Mouse (Mus musculus): ENCODE results near the gene Slc17a9. TPM values are rescaled to one million over a fixed set of nuclear protein-coding genes. Genes with fewer than 3 reads are reported as not detected.

The Slc17a9 gene
- polyA plus RNA-seq, 1 experiment, result 0.13 TPM

DNA sequence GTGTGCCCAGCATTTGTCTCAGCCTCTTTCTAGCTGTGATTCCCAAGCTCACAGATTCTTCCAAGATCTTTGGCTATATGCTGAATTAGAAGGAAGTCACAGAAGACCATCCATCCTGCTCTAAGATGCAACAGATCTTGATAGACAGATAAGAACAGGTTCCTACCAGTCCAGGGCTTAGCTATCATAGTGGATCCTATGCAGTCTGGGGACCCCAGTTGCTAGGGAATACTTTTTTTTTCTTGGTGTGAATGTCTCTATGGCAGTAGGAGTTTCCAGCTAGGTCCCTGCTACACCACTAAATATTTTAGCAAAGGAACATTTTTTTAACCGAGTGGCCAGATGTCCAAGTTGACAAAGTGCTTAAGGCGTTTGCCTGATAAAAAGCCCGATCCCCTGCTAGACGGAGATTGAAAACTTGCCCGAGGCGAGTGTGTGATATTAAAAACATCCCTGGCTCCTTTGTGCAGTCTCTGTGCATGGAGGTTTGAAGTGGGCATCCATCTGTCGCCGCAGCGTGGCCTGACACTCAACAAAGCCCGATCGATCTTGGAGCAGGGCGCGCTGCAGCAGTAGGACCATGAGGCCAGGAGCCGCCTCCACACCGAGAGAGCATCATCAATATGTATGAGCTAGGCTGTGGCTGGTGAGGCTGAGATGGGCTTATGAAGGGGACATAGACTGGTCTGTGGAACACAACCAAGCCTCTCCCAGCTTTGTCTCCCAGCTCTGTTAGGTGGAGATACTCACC lies 33.6 kb downstream of the Slc17a9 start:
- H3K27me3 ChIP-seq (ENCODE audit: control insufficient read depth), result no peaks in the 10 kb centered on the region; the same call in 1 of the 2 replicates
- H3K4me3 ChIP-seq (replicated peaks), result no peak overlapping the region
- no peaks in the 10 kb centered on the region for H3K9me3 ChIP-seq (ENCODE audit: control insufficient read depth, low read length)
- H3K4me1 ChIP-seq (ENCODE audit: control insufficient read depth), result no peaks in the 10 kb centered on the region
- no peak for TF ChIP-seq GATA1 (IDR thresholded peaks at IDR 0.05; ENCODE audit: low read length)
- TF ChIP-seq TAL1 (IDR thresholded peaks at IDR 0.05; ENCODE audit: low read length), result no peak
- H3K36me3 ChIP-seq (ENCODE audit: control insufficient read depth), result no peaks in the 10 kb centered on the region

DNA sequence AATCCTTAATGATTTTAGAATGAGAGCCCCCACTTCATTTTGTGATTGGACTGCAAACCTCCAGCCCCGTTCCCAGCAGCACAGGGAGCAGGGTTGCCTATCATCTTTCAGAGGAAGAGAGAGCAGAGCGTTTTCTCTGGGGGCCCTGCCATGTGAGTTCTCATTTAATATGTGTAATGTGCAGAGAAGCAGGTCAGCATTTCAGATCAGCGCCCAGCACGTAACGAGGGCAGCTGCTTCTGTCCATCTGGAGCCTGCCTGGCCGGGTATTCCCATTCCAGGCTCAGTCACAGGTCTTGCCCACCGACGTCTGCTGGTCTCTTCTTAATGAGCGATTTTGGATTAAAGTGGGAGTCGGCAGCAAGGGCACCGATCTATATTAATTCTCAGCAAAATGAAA lies 39.9 kb downstream of the Slc17a9 start:
- no peak for TF ChIP-seq GATA1 (IDR thresholded peaks at IDR 0.05; ENCODE audit: low read length)
- TF ChIP-seq TAL1 (IDR thresholded peaks at IDR 0.05; ENCODE audit: low read length), result no peak
- H3K9me3 ChIP-seq (ENCODE audit: control insufficient read depth, low read length), result no peaks in the 10 kb centered on the region
- H3K27me3 ChIP-seq (ENCODE audit: control insufficient read depth), result no peaks in the 10 kb centered on the region; the same call in 1 of the 2 replicates

DNA sequence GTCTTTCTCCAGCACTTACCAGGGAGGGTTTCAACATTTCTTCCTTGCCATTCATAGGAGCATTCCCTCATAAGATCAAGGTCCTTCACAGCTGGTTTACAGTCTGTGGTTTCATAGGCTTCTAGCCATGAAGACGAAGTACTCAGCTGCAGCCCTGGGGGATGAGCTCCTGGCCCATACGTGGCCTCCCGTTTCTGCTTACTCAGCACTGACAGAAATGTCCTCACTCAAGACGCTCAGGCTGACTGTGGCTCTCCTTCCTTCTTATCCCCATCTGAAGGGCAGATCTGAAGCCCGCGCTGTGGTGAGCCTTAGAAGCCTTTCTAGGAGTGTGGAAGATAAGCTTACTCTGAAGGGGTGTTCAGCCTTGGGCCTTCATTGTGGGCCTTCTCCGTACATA lies 40.6 kb downstream of the Slc17a9 start:
- no peaks in the 10 kb centered on the region for H3K36me3 ChIP-seq (ENCODE audit: control insufficient read depth)
- H3K4me3 ChIP-seq (replicated peaks), result no peak overlapping the region
- H3K4me1 ChIP-seq (ENCODE audit: control insufficient read depth), result no peaks in the 10 kb centered on the region
- no peak for TF ChIP-seq TAL1 (IDR thresholded peaks at IDR 0.05; ENCODE audit: low read length)
- TF ChIP-seq GATA1 (IDR thresholded peaks at IDR 0.05; ENCODE audit: low read length), result no peak
- no peaks in the 10 kb centered on the region for H3K9me3 ChIP-seq (ENCODE audit: control insufficient read depth, low read length)
- no peaks in the 10 kb centered on the region; the same call in 1 of the 2 replicates for H3K27me3 ChIP-seq (ENCODE audit: control insufficient read depth)

More for the DNA sequence above, 39.9 kb downstream of the Slc17a9 start:
- no peak overlapping the region for H3K4me3 ChIP-seq (replicated peaks)
- no peaks in the 10 kb centered on the region for H3K36me3 ChIP-seq (ENCODE audit: control insufficient read depth)
- H3K4me1 ChIP-seq (ENCODE audit: control insufficient read depth), result no peaks in the 10 kb centered on the region

DNA sequence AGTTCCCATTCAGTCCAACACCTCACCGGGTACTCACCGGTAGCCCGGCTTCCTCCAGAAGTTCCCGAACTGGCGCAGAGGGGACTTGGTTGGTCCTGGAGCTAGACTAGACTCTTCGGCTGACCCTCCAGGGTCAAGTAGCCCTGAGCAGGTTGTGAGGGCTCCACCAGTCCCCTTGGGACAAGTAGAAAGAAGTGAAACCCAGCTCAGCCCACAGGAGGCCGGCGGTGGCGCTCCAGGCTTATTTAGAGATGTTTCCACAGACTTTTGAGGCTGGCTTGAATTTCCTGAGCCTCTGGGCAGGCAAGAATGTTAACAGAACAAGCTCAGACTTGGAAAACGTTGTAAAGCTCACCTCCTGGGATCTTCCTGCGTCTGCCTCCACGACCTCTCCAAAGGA lies 50.2 kb downstream of the Slc17a9 start:
- Histone ChIP-seq H3K4me3 (replicated peaks) (no peak overlapping the region), H3K36me3 (ENCODE audit: control insufficient read depth) (no peaks in the 10 kb centered on the region), H3K27me3 (ENCODE audit: control insufficient read depth) (peaks cover 77% of the 10 kb centered on the region), H3K4me1 (ENCODE audit: control insufficient read depth) (no peaks in the 10 kb centered on the region), H3K9me3 (ENCODE audit: control insufficient read depth, low read length) (no peaks in the 10 kb centered on the region; the same call in 1 of the 2 replicates)
- TF ChIP-seq GATA1 (IDR thresholded peaks at IDR 0.05; ENCODE audit: low read length) (no peak), TAL1 (IDR thresholded peaks at IDR 0.05; ENCODE audit: low read length) (no peak)

DNA sequence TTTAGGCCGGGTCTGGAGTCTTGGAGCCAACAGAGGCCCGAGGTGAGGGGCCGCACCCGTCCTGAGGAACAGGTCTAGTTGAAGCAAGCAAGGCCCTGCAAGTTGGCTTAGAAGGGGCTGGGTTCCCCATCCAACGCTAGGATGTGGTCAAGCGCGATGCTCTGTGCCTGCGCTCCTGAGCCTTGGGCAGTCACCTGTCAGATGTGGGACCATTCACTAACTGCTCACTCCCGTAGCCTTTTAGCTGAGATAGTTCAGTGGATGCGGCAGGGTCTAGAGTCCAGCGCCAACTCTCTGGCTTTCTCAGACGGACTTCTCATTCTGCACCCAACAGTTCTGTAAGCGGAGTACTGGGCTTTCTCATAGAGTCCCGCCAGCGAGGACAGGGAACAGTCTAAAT lies 50.6 kb downstream of the Slc17a9 start:
- H3K4me3 ChIP-seq (replicated peaks), result no peak overlapping the region
- no peaks in the 10 kb centered on the region; the same call in 1 of the 2 replicates for H3K9me3 ChIP-seq (ENCODE audit: control insufficient read depth, low read length)
- no peaks in the 10 kb centered on the region for H3K36me3 ChIP-seq (ENCODE audit: control insufficient read depth)
- no peaks in the 10 kb centered on the region for H3K4me1 ChIP-seq (ENCODE audit: control insufficient read depth)
- TF ChIP-seq TAL1 (IDR thresholded peaks at IDR 0.05; ENCODE audit: low read length), result no peak
- TF ChIP-seq GATA1 (IDR thresholded peaks at IDR 0.05; ENCODE audit: low read length), result no peak
- H3K27me3 ChIP-seq (ENCODE audit: control insufficient read depth), result peaks cover 77% of the 10 kb centered on the region

DNA sequence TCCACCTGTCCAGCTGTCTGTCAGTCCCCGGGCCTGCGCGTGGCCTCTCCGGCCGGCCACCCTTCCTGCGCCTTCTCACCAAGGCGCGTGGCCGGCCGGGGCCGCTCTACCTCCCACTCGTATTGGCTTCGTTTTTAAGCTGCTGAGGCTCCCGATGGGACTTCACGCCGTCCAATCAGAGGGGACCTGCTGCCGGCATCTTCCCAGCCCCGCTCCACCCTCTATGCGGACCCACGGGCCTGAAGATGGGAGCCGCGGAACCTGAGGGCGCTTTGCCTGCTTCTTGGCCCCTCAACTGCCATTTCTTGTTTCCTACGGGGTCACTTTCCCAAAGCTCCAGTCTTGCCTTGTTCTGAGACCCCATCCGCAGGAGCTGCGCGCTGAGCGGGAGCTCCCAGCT lies 51.7 kb downstream of the Slc17a9 start, which contains the start of gene Bhlhe23:
Gene Bhlhe23, minus strand, starts transcription at position 108 of the 400 bp plus-strand sequence.
- TF ChIP-seq TAL1 (IDR thresholded peaks at IDR 0.05; ENCODE audit: low read length) (no peak), GATA1 (IDR thresholded peaks at IDR 0.05; ENCODE audit: low read length) (no peak)
- Histone ChIP-seq H3K4me1 (ENCODE audit: control insufficient read depth) (no peaks in the 10 kb centered on the region), H3K4me3 (replicated peaks) (no peak within 1 kb of the TSS), H3K36me3 (ENCODE audit: control insufficient read depth) (no peaks in the 10 kb centered on the region), H3K27me3 (ENCODE audit: control insufficient read depth) (peaks cover 79% of the 10 kb centered on the region), H3K9me3 (ENCODE audit: control insufficient read depth, low read length) (no peaks in the 10 kb centered on the region; the same call in 1 of the 2 replicates)

DNA sequence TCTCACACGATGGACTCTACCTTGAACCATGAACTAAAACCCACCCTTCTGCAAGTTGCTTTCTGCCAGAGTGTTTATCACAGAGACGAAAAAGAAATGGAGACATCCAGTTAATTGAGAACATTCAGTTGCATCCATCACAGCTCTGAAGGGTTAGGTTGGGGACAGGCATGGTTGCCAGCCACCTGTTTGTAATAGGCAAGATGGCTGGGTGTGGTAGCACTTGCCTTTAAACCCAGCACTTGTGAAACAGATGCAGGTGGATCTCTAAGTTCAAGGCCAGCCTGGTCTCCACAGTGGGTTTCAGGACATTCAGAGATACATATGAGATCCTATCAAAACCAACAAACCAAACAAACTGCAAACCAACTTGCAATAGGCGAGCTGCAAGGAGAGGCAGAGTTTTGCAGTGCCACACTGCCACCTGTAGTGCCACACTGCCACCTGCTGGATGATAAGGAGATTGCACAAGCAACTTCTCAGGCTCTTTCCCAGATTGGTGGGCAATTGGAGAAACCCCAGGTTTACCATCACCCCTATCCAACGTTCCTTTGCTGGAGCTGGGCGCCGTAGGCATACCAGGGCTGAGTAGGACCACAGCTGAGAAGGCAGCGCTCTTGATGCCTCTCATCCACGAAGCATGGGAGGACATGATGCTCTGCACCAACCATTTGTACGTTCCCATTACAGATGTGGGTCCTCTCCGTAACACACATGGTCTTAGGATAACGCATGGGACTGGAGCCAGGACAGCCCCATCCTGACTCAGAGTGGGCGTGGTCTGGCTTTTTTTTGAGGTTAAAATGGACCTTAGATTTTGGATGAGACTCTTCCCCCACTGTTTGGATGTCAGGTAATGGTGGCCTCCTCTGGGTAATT lies 54.4 kb downstream of the Slc17a9 start:
- no peaks in the 10 kb centered on the region for H3K4me1 ChIP-seq (ENCODE audit: control insufficient read depth)
- H3K27me3 ChIP-seq (ENCODE audit: control insufficient read depth), result peaks cover 55% of the 10 kb centered on the region
- TF ChIP-seq TAL1 (IDR thresholded peaks at IDR 0.05; ENCODE audit: low read length), result no peak
- no peak for TF ChIP-seq GATA1 (IDR thresholded peaks at IDR 0.05; ENCODE audit: low read length)
- no peaks in the 10 kb centered on the region for H3K36me3 ChIP-seq (ENCODE audit: control insufficient read depth)
- no peaks in the 10 kb centered on the region; the same call in 1 of the 2 replicates for H3K9me3 ChIP-seq (ENCODE audit: control insufficient read depth, low read length)
- no peak overlapping the region for H3K4me3 ChIP-seq (replicated peaks)

DNA sequence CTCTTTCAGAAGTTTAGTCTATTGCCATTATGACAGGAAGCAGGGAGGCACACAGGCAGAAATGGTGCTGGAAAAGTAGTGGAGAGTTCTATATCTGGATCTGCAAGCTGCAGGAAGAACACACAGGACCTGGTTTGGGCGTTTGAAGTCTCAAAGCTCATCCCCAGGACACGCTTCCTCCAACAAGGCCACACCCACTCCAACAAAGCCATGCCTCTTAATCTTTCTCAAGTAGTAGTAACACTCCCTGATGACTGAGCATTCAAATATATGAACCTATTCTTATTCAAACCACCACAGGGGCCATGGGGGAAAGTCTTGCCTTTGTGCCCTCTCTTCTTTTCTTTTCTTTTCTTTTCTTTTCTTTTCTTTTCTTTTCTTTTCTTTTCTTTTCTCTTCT lies 55.2 kb downstream of the Slc17a9 start:
- Histone ChIP-seq H3K27me3 (ENCODE audit: control insufficient read depth) (peaks cover 47% of the 10 kb centered on the region), H3K9me3 (ENCODE audit: control insufficient read depth, low read length) (no peaks in the 10 kb centered on the region; the same call in 1 of the 2 replicates), H3K4me1 (ENCODE audit: control insufficient read depth) (no peaks in the 10 kb centered on the region), H3K36me3 (ENCODE audit: control insufficient read depth) (no peaks in the 10 kb centered on the region), H3K4me3 (replicated peaks) (no peak overlapping the region)
- no peak for TF ChIP-seq GATA1 (IDR thresholded peaks at IDR 0.05; ENCODE audit: low read length)
- TF ChIP-seq TAL1 (IDR thresholded peaks at IDR 0.05; ENCODE audit: low read length), result no peak

DNA sequence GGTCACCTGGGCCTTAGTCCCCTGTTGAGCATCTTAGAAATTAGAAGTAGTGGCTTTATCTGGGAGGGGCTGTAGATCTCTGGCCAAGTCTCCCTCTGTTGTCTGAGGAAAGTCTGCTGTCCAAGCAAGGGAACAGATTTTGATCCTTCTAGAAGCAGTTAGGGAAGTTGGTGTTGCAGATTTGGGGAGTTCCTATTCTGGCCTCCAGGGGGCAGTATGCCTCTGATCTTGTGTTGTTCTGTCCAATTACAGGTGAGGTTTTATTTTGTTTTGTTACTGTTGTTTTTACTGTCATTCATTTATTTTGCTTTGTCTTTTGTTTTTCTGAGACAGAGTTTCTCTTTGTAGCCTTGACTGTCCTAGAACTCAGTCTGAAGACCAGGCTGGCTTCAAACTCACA lies 61.7 kb downstream of the Slc17a9 start:
- Histone ChIP-seq H3K36me3 (ENCODE audit: control insufficient read depth) (no peaks in the 10 kb centered on the region), H3K9me3 (ENCODE audit: control insufficient read depth, low read length) (no peaks in the 10 kb centered on the region), H3K4me3 (replicated peaks) (no peak overlapping the region), H3K4me1 (ENCODE audit: control insufficient read depth) (no peaks in the 10 kb centered on the region), H3K27me3 (ENCODE audit: control insufficient read depth) (peaks cover 16% of the 10 kb centered on the region)
- TF ChIP-seq GATA1 (IDR thresholded peaks at IDR 0.05; ENCODE audit: low read length) (no peak), TAL1 (IDR thresholded peaks at IDR 0.05; ENCODE audit: low read length) (no peak)
